Mouse (Mus musculus): ENCODE results near the gene Cryba2.

Gene Cryba2

DNA sequence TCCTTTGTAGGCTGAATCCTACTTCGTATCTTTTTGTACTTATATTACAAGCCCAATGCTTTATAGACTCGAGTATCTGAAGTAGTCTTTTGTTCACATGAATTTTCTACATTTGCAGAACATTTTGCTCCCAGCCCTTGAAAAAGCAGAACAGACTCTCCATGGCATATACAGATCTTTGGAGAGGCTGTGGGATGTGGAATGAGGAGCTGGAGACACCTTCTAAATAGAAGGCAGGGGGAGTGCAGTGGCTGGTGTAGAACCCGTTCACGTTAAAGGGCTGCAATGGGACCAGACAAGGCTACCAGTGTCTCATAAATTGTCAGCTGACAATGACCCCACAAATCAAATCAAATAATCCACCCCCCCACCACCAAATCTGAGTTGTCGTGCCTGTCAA lies 44.0 kb downstream of the Cryba2 start:
- in situ Hi-C loops (cut with MboI), result no loop called here

DNA sequence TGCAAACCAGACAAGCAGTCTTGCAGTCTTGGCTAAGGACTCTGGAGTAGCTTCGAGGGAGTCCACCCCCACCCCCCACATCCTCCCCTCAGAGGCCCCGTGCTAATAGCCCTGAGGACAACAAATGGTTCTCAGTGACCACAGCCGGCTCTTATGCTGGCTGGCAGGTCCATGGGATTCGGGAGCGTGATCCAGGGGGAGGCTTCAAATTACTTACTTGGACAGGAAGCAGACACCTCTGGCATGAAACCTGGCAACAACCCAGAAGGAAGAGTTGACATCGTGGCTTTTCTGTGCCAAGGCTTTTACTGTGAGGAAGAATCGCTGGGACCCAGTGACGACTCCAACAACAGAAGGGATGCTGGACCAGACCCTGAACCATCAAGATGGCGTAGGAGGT lies 46.6 kb downstream of the Cryba2 start:
- in situ Hi-C loops (cut with MboI), result no loop called here

- in situ Hi-C loops (cut with MboI), result no loop called here
These were observed 49.9 kb downstream of the Cryba2 start for GRCm38 (mm10) chr1:74843090-74843489.

Measured in mature B cell (primary cell).